Mouse (Mus musculus) ES-E14 (cell line): ENCODE results near the gene Fyn. TPM values are rescaled to one million over a fixed set of nuclear protein-coding genes. Genes with fewer than 3 reads are reported as not detected.
A peak's percentile ranks its signal among the peaks of the same experiment; 100 is the strongest.

ENCODE experiments used
- DNase-seq: peaks from one replicate; pipeline ENCODE4 v3.0.0-alpha.2; 2013; ENCODE audit warnings: low read depth, low spot score
- H3K27ac ChIP-seq: 2 replicates; pipeline ENCODE4 v1.5.1; 2012; ENCODE audit warnings: low read depth, mild to moderate bottlenecking, low read length, moderate library complexity, mixed read lengths; ENCODE audit not compliant: poor library complexity, insufficient read depth, severe bottlenecking
- H3K36me3 ChIP-seq: 2 replicates; pipeline ENCODE4 v1.6.1; 2012; ENCODE audit warnings: mild to moderate bottlenecking, low read length, moderate library complexity, mixed read lengths; ENCODE audit not compliant: control insufficient read depth, poor library complexity, insufficient read depth, severe bottlenecking
- H3K4me1 ChIP-seq, 2 experiments: fragments of 150-350 bp in 1 of 2; sonication (generic) in 1 of 2; 2 replicates each; pipeline ENCODE4 v1.6.1; 2012; ENCODE audit warnings: low read length in 2 of 2, mild to moderate bottlenecking in 1 of 2, mixed read lengths in 1 of 2; ENCODE audit not compliant: control insufficient read depth in 2 of 2, insufficient read depth in 2 of 2, poor library complexity in 1 of 2
- H3K4me3 ChIP-seq, 2 experiments: fragments of 150-350 bp in 1 of 2; sonication (generic) in 1 of 2; 2 replicates each; pipeline ENCODE4 v1.5.1; 2012; ENCODE audit warnings: low read length in 2 of 2, low read depth in 1 of 2, mild to moderate bottlenecking in 1 of 2, mixed read lengths in 1 of 2; ENCODE audit not compliant: insufficient read depth in 1 of 2, poor library complexity in 1 of 2, severe bottlenecking in 1 of 2
- H3K9ac ChIP-seq: 2 replicates; pipeline ENCODE4 v1.6.1; 2012; ENCODE audit warnings: low read depth, mild to moderate bottlenecking, low read length, mixed read lengths; ENCODE audit not compliant: poor library complexity, insufficient read depth, severe bottlenecking
- H3K9me3 ChIP-seq: fragments of 150-350 bp; sonication (generic); 2 replicates; pipeline ENCODE4 v1.6.1; 2012; ENCODE audit warnings: low read depth, mild to moderate bottlenecking, low read length; ENCODE audit not compliant: control insufficient read depth, insufficient read depth
- CHD2 ChIP-seq: IDR thresholded peaks from 2 replicates; pipeline ENCODE4 v1.6.1; 2014; ENCODE audit warnings: mild to moderate bottlenecking, low read depth, low read length, inconsistent platforms
- HCFC1 ChIP-seq: IDR thresholded peaks from 2 replicates; pipeline ENCODE4 v1.6.1; 2012; ENCODE audit warnings: low read length, inconsistent platforms, borderline replicate concordance; ENCODE audit not compliant: insufficient read depth
- MAFK ChIP-seq: IDR thresholded peaks from 2 replicates; pipeline ENCODE4 v1.6.1; 2014; ENCODE audit warnings: mild to moderate bottlenecking, low read depth, low read length, inconsistent platforms; ENCODE audit not compliant: insufficient read depth
- ZC3H11A ChIP-seq: IDR thresholded peaks from 2 replicates; pipeline ENCODE4 v1.6.1; 2012; ENCODE audit warnings: low read depth, mild to moderate bottlenecking, inconsistent platforms, low read length, borderline replicate concordance
- ZNF384 ChIP-seq: IDR thresholded peaks from 2 replicates; pipeline ENCODE4 v1.6.1; 2012; ENCODE audit warnings: low read depth, low read length, inconsistent platforms
- in situ Hi-C, 2 experiments: fragments of 600-800 bp; cut with MboI; formaldehyde crosslinking; loops; one replicate each; pipeline ENCODE4 v1.15.1; 2025; ENCODE audit warnings: low sequenced_read_pairs in 2 of 2, inconsistent platforms in 1 of 2; ENCODE audit not compliant: unreplicated experiment in 2 of 2
- total RNA-seq: library from RNA; depleted of rRNA; stranded (reverse); fragments of 300-350 nt; gene quantifications from 2 replicates; pipeline ENCODE4 v1.2.3, GENCODE M21; 2012

Gene Fyn
- total RNA-seq, 1 experiment = 14.6 TPM

DNA sequence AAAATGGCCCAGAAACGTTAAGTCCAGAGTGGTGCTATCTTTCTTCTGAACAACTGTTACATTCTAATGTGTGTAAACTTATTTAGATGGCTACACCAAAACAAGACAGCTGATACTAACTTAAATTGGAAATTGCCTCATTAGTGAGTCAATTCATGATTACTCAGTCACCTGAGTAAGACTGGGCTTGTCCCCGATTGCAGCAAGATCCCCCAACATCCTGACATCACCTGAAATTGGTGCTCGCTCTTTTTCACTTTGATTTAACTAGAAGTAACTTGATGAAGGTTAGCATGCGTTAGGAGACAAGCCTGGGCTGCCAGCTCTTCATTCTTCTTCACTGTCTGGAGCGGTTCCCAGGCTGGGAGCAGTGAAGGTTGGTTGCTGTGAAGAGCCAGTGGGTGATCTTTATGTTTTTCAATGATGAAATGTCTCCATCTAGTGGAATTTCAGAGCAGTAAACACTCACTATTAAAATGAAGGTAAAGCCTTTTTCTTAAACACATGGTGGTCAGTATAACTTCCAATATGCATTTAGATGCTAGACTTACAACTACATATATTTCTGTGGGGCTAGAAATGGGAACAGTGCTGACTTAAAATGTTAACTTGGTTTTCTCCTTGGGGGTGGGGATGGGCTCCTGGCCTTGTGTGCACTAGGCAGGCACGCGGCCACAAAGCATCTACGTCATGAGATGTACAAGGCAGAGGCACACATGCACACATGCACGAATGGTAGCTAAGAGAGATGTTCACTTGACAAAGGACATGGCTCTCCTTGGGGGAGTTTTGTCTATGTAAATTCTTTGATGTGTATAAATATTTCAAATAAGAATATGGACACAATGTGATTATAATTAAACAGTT, 151.7 kb downstream of the Fyn start:
- in situ Hi-C loops = loop anchor here (5.0 to 10.0 kb wide), 2 partner anchors 346 to 348 kb away; no protein-coding TSS in a partner anchor
- peak; percentile 95 for TF ChIP-seq ZC3H11A
- no peak for TF ChIP-seq MAFK
- Histone ChIP-seq H3K4me3 (no peak overlapping the region), H3K4me1 (peaks cover 7 to 16% of the 10 kb centered on the region in 2 experiments; a peak in 3 of 4 replicates), H3K9ac (no peak overlapping the region), H3K36me3 (no peaks in the 10 kb centered on the region; the same call in 1 of the 2 replicates), H3K27ac (no peak overlapping the region), H3K9me3 (no peaks in the 10 kb centered on the region)
- no peak for DNase-seq

- Histone ChIP-seq H3K4me3 (no peak overlapping the region), H3K4me1 (peaks cover 7 to 21% of the 10 kb centered on the region in 2 experiments; a peak in 3 of 4 replicates), H3K9ac (no peak overlapping the region), H3K9me3 (no peaks in the 10 kb centered on the region), H3K36me3 (no peaks in the 10 kb centered on the region; the same call in 1 of the 2 replicates), H3K27ac (no peak overlapping the region)
- no peak for DNase-seq
- in situ Hi-C loops = loop anchor here (5.0 to 10.0 kb wide), 2 partner anchors 347 to 349 kb away; no protein-coding TSS in a partner anchor
- TF ChIP-seq CHD2 (no peak), ZNF384 (no peak), HCFC1 (no peak), ZC3H11A (no peak), MAFK (no peak)
These were observed 152.7 kb downstream of the Fyn start for GRCm38 (mm10) chr10:39521327-39521726.

GRCm38 (mm10) chr10:39521861-39522391, 153.3 kb downstream of the Fyn start:
- no peak for DNase-seq
- TF ChIP-seq MAFK (no peak), ZNF384 (no peak), HCFC1 (no peak), ZC3H11A (no peak), CHD2 (no peak)
- Histone ChIP-seq H3K9ac (no peak overlapping the region), H3K9me3 (no peaks in the 10 kb centered on the region), H3K4me1 (peaks cover 7 to 25% of the 10 kb centered on the region in 2 experiments; a peak in 3 of 4 replicates), H3K4me3 (no peak overlapping the region), H3K27ac (no peak overlapping the region), H3K36me3 (no peaks in the 10 kb centered on the region)
- in situ Hi-C loops = loop anchor here (5.0 to 10.0 kb wide), 2 partner anchors 347 to 350 kb away; no protein-coding TSS in a partner anchor

- in situ Hi-C loops = loop anchor here (5.0 to 10.0 kb wide), 2 partner anchors 348 to 351 kb away; no protein-coding TSS in a partner anchor
- DNase-seq = no peak
- no peaks in the 10 kb centered on the region for H3K9me3 ChIP-seq
- TF ChIP-seq MAFK = no peak
- TF ChIP-seq CHD2 = no peak
- no peak for TF ChIP-seq HCFC1
- no peak for TF ChIP-seq ZNF384
- no peak for TF ChIP-seq ZC3H11A
- H3K4me1 ChIP-seq = peaks cover 9 to 25% of the 10 kb centered on the region in 2 experiments; a peak in 3 of 4 replicates
- no peak overlapping the region for H3K9ac ChIP-seq
- H3K36me3 ChIP-seq = no peaks in the 10 kb centered on the region
- H3K4me3 ChIP-seq = no peak overlapping the region
- H3K27ac ChIP-seq = no peak overlapping the region
These were observed 154.4 kb downstream of the Fyn start for GRCm38 (mm10) chr10:39522857-39523614.
